Mouse (Mus musculus) brain, embryonic 14.5 days (tissue): ENCODE results near the gene 4930404N11Rik.

Experiments used
- CTCF ChIP-seq: fragments of 200-500 bp; IDR thresholded peaks from 2 replicates; pipeline ENCODE4 v1.5.1; 2012; ENCODE audit warnings: inconsistent platforms, mild to moderate bottlenecking, moderate library complexity, borderline replicate concordance; ENCODE audit not compliant: insufficient read depth, insufficient read length; ENCODE audit errors: extremely low read depth
- POLR2A ChIP-seq: fragments of 200-500 bp; IDR thresholded peaks from 2 replicates; pipeline ENCODE4 v1.6.1; 2012; ENCODE audit warnings: mild to moderate bottlenecking, inconsistent platforms, borderline replicate concordance; ENCODE audit not compliant: poor library complexity, insufficient read depth, insufficient read length, severe bottlenecking; ENCODE audit errors: extremely low read depth

- no peak for TF ChIP-seq POLR2A
- peak; percentile 55; the same call in 1 of the 2 replicates for TF ChIP-seq CTCF
Observed at GRCm38 (mm10) chr10:81316338-81317060, 49.1 kb downstream of the 4930404N11Rik start.
